ENCODE assay signal across 8 mouse cellular contexts in genomic region chr11:60779673-60780189, GRCm38 (mm10). TPM values are rescaled to one million over a fixed set of nuclear protein-coding genes. Genes with fewer than 3 reads are reported as not detected.
DNase-seq lines count a peak whose midpoint lies in the region; ATAC-seq and TF ChIP-seq lines count a peak whose summit lies in the region.

No protein-coding gene starts in this region.

- intact Hi-C loops in left cerebral cortex, postnatal 10 days (cut with DNase I), result loop anchor here (5.0 kb wide), 1 partner anchor 98 kb away; the partner anchor contains the start of gene Tmem11

- peaks cover 60% of the 10 kb centered on the region for H3K36me3 ChIP-seq in erythroblast, embryonic 14.5 days (ENCODE audit: control insufficient read depth)
- H3K36me3 ChIP-seq in testis, adult 2 months (ENCODE audit: control insufficient read depth, insufficient read depth, low read length), result peaks cover 2% of the 10 kb centered on the region
- peaks cover 44% of the 10 kb centered on the region for H3K36me3 ChIP-seq in liver, embryonic 15.5 days (replicated peaks)

- no peak for DNase-seq in testis, postnatal 14 days (ENCODE audit: low spot score)
- no peak for DNase-seq in adrenal gland, postnatal 36 days
- DNase-seq in left cerebral cortex, postnatal 10 days (ENCODE audit: extremely low spot score in 1 of 2, low spot score in 2 of 2), result no peak
- DNase-seq in thymus, postnatal 4 days, result no peak

- WGBS in liver, embryonic 15.5 days (ENCODE audit: insufficient replicate concordance), result 77% methylated on average over 10 of the region's 10 CpGs

- H3K9me3 ChIP-seq in erythroblast, embryonic 14.5 days (ENCODE audit: control insufficient read depth, low read length), result no peaks in the 10 kb centered on the region
- H3K9me3 ChIP-seq in liver, embryonic 15.5 days (replicated peaks), result no peaks in the 10 kb centered on the region

- peaks cover 81% of the 10 kb centered on the region for H3K4me1 ChIP-seq in erythroblast, embryonic 14.5 days (ENCODE audit: control insufficient read depth)
- peaks cover 11% of the 10 kb centered on the region for H3K4me1 ChIP-seq in testis, adult 2 months (ENCODE audit: control insufficient read depth, insufficient read depth, low read length)
- peaks cover 80% of the 10 kb centered on the region for H3K4me1 ChIP-seq in liver, embryonic 15.5 days (replicated peaks)

- no peaks in the 10 kb centered on the region for H3K27me3 ChIP-seq in erythroblast, embryonic 14.5 days (ENCODE audit: control insufficient read depth)
- H3K27me3 ChIP-seq in testis, adult 2 months (ENCODE audit: control insufficient read depth, insufficient read depth, low read length), result no peaks in the 10 kb centered on the region
- H3K27me3 ChIP-seq in liver, embryonic 15.5 days, result no peaks in the 10 kb centered on the region

- H3K4me2 ChIP-seq in liver, embryonic 15.5 days, result peak overlapping the region; percentile 84

- TF ChIP-seq POLR2A in testis, adult 2 months (IDR thresholded peaks at IDR 0.05; ENCODE audit: control insufficient read depth, low read depth, low read length), result no peak

- no peak overlapping the region for H3K27ac ChIP-seq in testis, adult 2 months (ENCODE audit: control insufficient read depth, insufficient read depth, low read depth, low read length)
- H3K27ac ChIP-seq in liver, embryonic 15.5 days (replicated peaks), result no peak overlapping the region

- no peak for TF ChIP-seq CTCF in testis, adult 2 months (IDR thresholded peaks at IDR 0.05; ENCODE audit: control insufficient read depth, insufficient read depth, insufficient replicate concordance, low read depth, low read length)

- no peak for ATAC-seq in erythroblast, adult 5-6 weeks (replicated peaks; ENCODE audit: low FRiP score, poor library complexity, severe bottlenecking)
- no peak for ATAC-seq in liver, embryonic 15.5 days (ENCODE audit: insufficient read depth)

- peak overlapping the region; percentile 26; the same call in 1 of the 2 replicates for H3K9ac ChIP-seq in liver, embryonic 15.5 days

- peak overlapping the region; percentile 52 for H3K4me3 ChIP-seq in erythroblast, embryonic 14.5 days (replicated peaks)
- H3K4me3 ChIP-seq in testis, adult 2 months (ENCODE audit: control insufficient read depth, low read depth, low read length), result peak overlapping the region; percentile 97
- peak overlapping the region; percentile 36 for H3K4me3 ChIP-seq in liver, embryonic 15.5 days (replicated peaks)

RNA-seq across cellular contexts. Expression of gene Smcr8, which starts 2.4 kb away (rescaled TPM):
- 0.05 and 0.06 TPM in 2 replicates for polyA plus RNA-seq in erythroblast, embryonic 14.5 days (2012)
- 10.0 and 11.3 TPM in 2 replicates for total RNA-seq in erythroblast, adult 5-6 weeks (2015; ENCODE audit: low replicate concordance)
- total RNA-seq in erythroblast, adult 5-6 weeks (2017; ENCODE audit: low replicate concordance), result 3.5 and 5.6 TPM in 2 replicates
- polyA plus RNA-seq in testis, adult 2 months (2012; rRNA removed), result 4.5 and 4.6 TPM in 2 replicates
- 2.6 and 3.2 TPM in 2 replicates for polyA plus RNA-seq in liver, embryonic 15.5 days (2015; fragmentation: Nextera tagmentation; extraction: Ambion mirVana)
- 10 to 100 TPM; 23.7 to 24.9 TPM for total RNA-seq in adrenal gland, postnatal 36 days (2021)
- total RNA-seq in left cerebral cortex, postnatal 10 days (2021), result 10 to 100 TPM; 24.6 to 26.0 TPM

RNA-seq across cellular contexts. Expression of gene Top3a, which starts 2.6 kb away (rescaled TPM):
- 0.31 and 0.42 TPM in 2 replicates for polyA plus RNA-seq in erythroblast, embryonic 14.5 days (2012)
- 5.6 and 7.1 TPM in 2 replicates for total RNA-seq in erythroblast, adult 5-6 weeks (2015; ENCODE audit: low replicate concordance)
- 4.5 and 11.9 TPM in 2 replicates for total RNA-seq in erythroblast, adult 5-6 weeks (2017; ENCODE audit: low replicate concordance)
- polyA plus RNA-seq in testis, adult 2 months (2012; rRNA removed), result 14.4 and 14.8 TPM in 2 replicates
- 5.9 TPM in 2 replicates for polyA plus RNA-seq in liver, embryonic 15.5 days (2015; fragmentation: Nextera tagmentation; extraction: Ambion mirVana)
- 10 to 100 TPM in 1 of 2 experiments, 1 to 10 TPM in 1; 6.5 to 10.7 TPM for total RNA-seq in adrenal gland, postnatal 36 days (2021)
- 1 to 10 TPM; 4.7 to 5.3 TPM for total RNA-seq in left cerebral cortex, postnatal 10 days (2021)

RNA-seq across cellular contexts. Expression of gene Shmt1, which starts 31.8 kb away (rescaled TPM):
- polyA plus RNA-seq in erythroblast, embryonic 14.5 days (2012), result not detected in 2 replicates
- 1.5 and 5.4 TPM in 2 replicates for total RNA-seq in erythroblast, adult 5-6 weeks (2015; ENCODE audit: low replicate concordance)
- 5.3 and 10.9 TPM in 2 replicates for total RNA-seq in erythroblast, adult 5-6 weeks (2017; ENCODE audit: low replicate concordance)
- polyA plus RNA-seq in testis, adult 2 months (2012; rRNA removed), result 39.3 and 51.5 TPM in 2 replicates
- polyA plus RNA-seq in liver, embryonic 15.5 days (2015; fragmentation: Nextera tagmentation; extraction: Ambion mirVana), result 52.4 and 64.0 TPM in 2 replicates
- total RNA-seq in adrenal gland, postnatal 36 days (2021), result 10 to 100 TPM; 40.4 to 80.2 TPM
- total RNA-seq in left cerebral cortex, postnatal 10 days (2021), result 1 to 10 TPM; 3.3 to 4.2 TPM

RNA-seq across cellular contexts. Expression of gene Dhrs7b, which starts 50.7 kb away (rescaled TPM):
- 0.26 and 0.32 TPM in 2 replicates for polyA plus RNA-seq in erythroblast, embryonic 14.5 days (2012)
- 2.3 TPM in 1 of 2 replicates, not detected in the other for total RNA-seq in erythroblast, adult 5-6 weeks (2015; ENCODE audit: low replicate concordance)
- total RNA-seq in erythroblast, adult 5-6 weeks (2017; ENCODE audit: low replicate concordance), result 1.4 and 4.7 TPM in 2 replicates
- 19.8 and 19.9 TPM in 2 replicates for polyA plus RNA-seq in testis, adult 2 months (2012; rRNA removed)
- polyA plus RNA-seq in liver, embryonic 15.5 days (2015; fragmentation: Nextera tagmentation; extraction: Ambion mirVana), result 20.2 and 22.6 TPM in 2 replicates
- total RNA-seq in adrenal gland, postnatal 36 days (2021), result 10 to 100 TPM; 50.0 to 51.1 TPM
- 10 to 100 TPM; 29.1 to 29.7 TPM for total RNA-seq in left cerebral cortex, postnatal 10 days (2021)

RNA-seq across cellular contexts. Expression of gene Mief2, which starts 51.5 kb away (rescaled TPM):
- 0.38 and 0.50 TPM in 2 replicates for polyA plus RNA-seq in erythroblast, embryonic 14.5 days (2012)
- total RNA-seq in erythroblast, adult 5-6 weeks (2015; ENCODE audit: low replicate concordance), result 0.84 TPM in 1 of 2 replicates, not detected in the other
- total RNA-seq in erythroblast, adult 5-6 weeks (2017; ENCODE audit: low replicate concordance), result 0.42 and 1.3 TPM in 2 replicates
- 7.2 and 7.7 TPM in 2 replicates for polyA plus RNA-seq in testis, adult 2 months (2012; rRNA removed)
- polyA plus RNA-seq in liver, embryonic 15.5 days (2015; fragmentation: Nextera tagmentation; extraction: Ambion mirVana), result 2.5 and 2.8 TPM in 2 replicates
- 10 to 100 TPM; 27.7 to 38.1 TPM for total RNA-seq in adrenal gland, postnatal 36 days (2021)
- total RNA-seq in left cerebral cortex, postnatal 10 days (2021), result 10 to 100 TPM; 25.9 to 26.2 TPM

Comparison
In these comparisons a context has a peak if more than half of its experiments do, and no peak if none do; other contexts are left out.
1. H3K4me3 ChIP-seq: peak in every context shown above with its lines; median percentile 97 in testis, adult 2 months; 52 in erythroblast, embryonic 14.5 days; 36 in liver, embryonic 15.5 days.